Mouse (Mus musculus) liver, adult (tissue): ENCODE measurements around the gene Zfp612.

Experiments used
- GATA4 ChIP-seq: IDR thresholded peaks from 2 replicates; pipeline ENCODE4 v1.6.1; 2014; ENCODE audit warnings: mild to moderate bottlenecking, low read length; ENCODE audit not compliant: insufficient replicate concordance

Zfp612 gene

DNA sequence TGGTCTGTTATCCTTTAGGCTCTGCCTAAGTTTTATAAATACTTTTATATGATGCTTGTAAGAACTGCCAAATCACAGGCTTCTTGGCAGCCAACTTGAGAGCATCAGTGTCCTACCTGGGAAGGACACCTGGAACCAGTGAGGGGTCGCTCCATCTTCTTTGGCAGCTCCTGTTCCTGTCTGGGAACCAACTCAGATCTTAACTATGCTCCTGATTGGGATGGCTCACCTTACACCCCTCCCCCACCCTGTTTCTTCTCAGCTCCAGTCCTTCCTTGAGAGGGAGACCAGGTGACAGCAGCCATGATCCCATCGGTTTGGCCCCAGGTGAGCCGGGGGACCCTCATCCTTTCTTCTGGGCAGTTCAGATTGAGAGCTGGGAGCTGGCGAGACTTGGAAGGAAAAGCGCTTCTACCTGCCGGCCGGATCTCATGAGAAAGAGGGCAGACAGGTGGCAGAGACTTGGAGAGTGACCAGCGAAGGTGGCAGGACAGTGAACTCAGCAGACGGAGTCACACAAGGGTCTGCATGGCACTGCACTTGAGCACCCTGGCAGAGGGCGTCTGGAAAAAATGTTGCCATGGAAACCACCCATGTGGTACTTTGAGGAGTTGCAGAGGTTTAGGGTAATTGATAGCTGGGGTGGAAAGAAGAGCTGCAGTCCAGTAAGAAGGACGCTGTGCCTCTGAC is 3.0 kb downstream of the Zfp612 start:
- TF ChIP-seq GATA4: no peak

DNA sequence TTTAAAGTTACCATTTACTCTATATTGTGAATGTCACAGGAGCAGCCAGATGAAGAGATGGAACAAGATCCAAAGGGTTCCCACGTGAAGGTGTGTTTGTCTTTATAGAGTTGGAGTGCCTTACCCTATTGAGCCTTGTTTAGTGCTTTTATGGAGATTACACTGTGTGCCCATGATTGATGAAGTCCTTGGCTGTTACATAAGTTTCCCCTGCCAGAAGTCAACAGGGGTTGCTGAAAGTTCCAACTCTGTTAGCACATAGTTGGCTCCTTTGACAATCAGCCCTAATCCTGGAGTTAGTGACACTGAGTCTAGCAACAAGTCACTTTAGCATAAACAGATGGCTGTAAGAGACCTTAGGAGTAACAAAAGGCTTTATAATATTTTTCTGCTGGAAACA is 12.3 kb downstream of the Zfp612 start:
- TF ChIP-seq GATA4: no peak

DNA sequence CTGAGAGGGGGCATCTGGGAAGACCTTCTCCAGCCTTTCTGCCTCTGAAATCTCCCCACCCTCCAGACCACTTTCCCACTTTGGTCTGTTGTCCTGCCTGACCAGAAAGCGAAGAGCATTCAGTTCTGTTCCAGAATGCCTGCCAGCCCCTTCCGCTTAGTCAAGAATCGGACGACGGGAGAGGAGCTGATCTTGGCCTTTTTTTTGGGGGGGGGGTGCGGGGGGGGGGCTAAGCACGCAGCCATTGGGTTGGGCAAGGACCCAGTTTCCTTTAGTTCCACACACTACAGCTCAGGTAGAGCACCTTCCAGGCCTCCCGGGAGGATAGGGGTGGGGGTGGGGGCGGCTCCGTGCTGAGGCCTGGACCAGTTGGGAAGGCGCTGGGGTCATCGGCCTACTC is 21.4 kb downstream of the Zfp612 start, which contains the start of gene Gm21964:
TSS of gene Gm21964 (plus strand) at position 301 of the 400 bp plus-strand sequence.
- no peak for TF ChIP-seq GATA4

DNA sequence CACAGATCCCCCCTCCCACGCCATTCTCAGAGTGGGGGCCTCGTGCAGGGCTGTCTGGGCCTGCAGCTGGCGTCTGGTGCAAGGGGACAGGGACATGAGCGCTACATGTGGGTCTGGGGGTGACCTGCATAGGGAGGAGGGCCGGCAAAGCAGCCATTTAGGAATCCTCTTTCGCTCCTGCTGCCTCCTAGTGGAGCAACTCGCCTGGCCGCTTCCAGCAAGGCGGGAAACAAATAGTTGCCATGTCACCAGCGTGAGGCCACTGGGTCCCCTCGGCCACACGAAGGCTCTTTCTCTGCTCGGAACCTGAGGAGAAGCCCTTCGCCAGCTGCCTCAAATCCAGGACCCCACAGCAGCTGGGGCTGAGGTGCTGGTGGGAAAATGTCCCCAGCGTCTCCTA is 22.1 kb downstream of the Zfp612 start:
- TF ChIP-seq GATA4: no peak

DNA sequence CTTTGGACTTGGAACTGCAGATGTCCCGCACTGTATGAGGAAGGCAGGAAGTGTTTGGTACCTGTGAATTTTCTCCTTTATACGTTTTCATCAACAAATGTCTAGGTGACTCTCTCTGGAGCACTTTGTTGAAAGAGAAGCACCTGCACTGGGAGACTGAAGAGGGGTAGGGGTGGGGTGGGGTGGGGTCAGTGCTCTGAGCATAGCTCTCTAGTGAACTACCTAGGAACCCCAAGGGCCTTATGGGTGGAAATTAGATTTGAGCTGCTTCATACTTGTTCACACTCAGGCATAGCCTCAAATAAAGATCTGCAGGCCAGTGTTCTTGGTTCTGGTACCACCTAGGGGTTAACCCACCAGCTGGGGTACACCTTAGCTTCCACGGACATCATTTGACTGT is 23.1 kb downstream of the Zfp612 start, which contains the start of gene Gm17720:
TSS of gene Gm17720 (minus strand) at position 101 of the 400 bp plus-strand sequence.
- TF ChIP-seq GATA4: no peak

DNA sequence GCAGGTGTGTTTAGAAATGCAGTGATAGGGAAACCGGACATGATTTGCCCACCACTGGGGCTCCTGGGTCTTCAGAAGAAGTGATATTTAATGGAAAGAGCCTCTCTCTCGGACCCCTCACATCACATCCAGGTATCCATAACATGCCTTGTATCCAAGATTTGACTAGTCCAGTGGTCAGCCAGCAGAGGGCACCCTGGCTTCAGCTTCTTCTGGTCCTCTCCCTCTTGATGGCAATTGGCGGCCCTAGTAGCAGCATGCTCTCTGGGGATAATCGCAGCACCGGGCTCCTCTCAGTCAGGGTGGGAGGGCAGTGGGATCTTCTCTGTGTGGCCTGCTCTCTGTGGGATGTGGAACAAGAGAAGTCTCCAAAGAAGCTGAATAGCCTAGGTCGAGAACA is 40.2 kb downstream of the Zfp612 start:
- TF ChIP-seq GATA4: no peak

DNA sequence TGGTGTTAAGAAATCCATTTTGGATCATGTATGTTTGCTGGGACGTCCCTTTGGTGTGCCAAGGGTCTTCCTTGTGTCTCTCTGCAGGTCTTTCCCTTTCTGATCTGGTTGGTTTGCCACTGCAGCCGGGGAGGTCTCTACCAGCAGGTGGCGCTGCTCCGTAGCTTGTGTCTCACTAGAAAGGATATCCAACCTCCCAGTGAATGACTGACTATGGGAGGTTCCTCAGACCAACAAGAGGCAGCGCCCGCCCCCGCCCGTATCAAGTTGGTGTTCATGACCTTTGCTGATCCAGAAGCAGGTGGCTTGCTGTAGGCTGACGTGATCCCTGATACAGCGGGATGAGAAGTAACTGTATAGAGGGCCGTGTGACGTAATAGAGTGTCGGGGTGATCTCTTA is 51.0 kb downstream of the Zfp612 start:
- no peak for TF ChIP-seq GATA4

DNA sequence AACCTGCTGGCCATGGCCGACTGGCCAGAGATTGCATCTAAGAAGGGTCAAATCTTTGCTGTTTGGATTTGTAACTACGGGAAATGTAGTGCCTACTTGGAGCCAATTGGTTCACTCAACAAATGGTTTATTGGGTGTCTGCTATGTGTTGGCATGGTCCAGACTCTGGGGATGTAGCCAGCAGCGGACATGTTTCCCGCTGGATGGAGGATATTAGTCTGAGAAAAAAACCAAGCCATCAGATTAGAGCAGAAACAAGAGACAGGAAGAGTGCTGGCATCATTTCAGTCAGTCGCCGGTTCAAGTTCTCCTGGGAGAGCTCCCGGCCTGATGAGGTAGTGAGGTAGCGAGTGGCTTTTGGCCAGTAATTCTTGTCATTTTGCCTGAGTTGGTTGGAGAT is 54.7 kb downstream of the Zfp612 start:
- TF ChIP-seq GATA4: no peak

DNA sequence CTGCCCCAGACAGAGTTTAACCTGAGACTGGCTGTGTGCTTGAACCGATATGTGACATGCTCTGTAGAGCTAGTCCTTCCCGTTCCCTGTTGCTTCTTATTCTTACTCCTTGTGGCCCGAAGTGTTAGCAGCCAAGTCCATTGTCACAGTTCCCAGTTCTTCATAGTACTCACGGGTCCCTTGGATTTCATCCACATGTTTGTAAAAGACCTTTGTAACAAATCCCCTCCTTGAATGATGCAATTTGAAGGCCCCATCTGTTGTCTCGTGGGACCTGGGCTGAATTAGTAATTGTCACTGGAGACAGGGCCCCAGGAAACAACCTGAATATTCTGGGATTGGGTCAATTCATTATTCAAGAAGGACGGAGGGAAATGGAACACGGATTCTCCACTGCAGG is 56.0 kb downstream of the Zfp612 start:
- TF ChIP-seq GATA4: no peak

DNA sequence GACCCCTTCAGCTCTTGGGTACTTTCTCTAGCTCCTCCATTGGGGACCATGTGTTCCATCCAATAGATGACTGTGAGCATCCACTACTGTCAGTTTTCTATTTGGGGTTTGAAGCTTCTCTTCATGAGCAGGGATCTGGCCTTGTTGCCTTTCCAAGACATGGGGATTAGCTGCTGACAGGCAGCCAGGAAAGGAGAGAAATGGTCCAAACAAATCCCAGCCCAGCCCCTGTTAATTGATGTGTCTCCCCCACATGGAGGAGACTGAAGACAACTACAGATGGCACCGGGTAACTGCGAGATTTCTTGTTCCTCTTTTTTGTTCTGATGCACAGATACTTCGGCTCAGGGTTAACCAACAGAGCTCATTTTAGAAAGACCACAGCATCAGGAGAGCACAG is 60.6 kb downstream of the Zfp612 start:
- no peak for TF ChIP-seq GATA4

DNA sequence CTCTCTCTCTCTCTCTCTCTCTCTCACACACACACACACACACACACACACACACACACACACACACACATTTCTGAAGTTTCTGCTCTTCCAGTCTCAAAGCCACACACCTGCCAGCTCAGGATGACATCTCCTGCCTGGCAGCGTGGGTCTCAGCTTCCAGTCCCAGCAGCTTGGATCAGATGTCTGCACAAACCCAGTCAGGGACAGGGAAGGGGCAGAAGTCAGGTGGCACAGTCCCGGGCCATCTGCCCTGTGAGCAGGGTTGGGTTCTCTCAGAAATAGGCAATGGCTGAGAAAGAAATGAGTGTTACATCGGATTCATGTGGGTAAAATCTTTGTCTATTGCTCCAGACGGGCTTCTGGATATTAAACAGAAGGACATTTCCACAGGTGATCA is 61.2 kb downstream of the Zfp612 start:
- TF ChIP-seq GATA4: no peak
